Mouse (Mus musculus) heart, adult 2 months (tissue): Measurements from ENCODE around the gene Trpm3.

ENCODE experiments used
- CTCF ChIP-seq: fragments of 200-600 bp; IDR thresholded peaks from 2 replicates; pipeline ENCODE4 v1.8.1; 2022; ENCODE audit warnings: antibody characterized with exemption, mild to moderate bottlenecking, moderate library complexity
- EP300 ChIP-seq: fragments of 200-500 bp; IDR thresholded peaks from 2 replicates; pipeline ENCODE4 v1.6.1; 2011; ENCODE audit warnings: low read depth, low read length, control low read depth; ENCODE audit not compliant: insufficient read depth
- POLR2A ChIP-seq: fragments of 200-500 bp; IDR thresholded peaks from 2 replicates; pipeline ENCODE4 v1.6.1; 2011; ENCODE audit warnings: mild to moderate bottlenecking, low read depth, low read length, control low read depth; ENCODE audit not compliant: insufficient read depth

DNA sequence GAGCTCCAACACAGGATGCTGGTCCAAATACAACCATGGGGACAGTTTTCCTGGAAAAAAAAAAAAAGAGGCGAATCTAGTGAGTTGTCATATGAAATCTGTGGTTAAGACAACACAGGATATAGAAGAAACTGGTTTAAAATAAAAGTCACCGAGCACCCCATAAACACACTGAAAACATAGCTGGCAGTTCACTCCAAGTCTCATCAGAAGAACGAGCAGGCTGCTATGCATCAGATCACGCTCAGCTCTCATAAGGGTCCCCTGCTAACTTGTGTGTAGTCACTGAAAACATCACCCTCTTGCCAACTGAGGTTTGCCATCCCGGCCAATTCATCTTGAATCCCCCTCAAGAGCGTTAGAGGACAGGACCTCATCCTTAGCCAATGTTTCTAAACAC lies 476.5 kb downstream of the Trpm3 start:
- no peak for TF ChIP-seq EP300
- TF ChIP-seq POLR2A, result no peak
- no peak for TF ChIP-seq CTCF
